Mouse (Mus musculus) liver, embryonic 12.5 days (tissue): ENCODE results near the gene Gm266. TPM values are rescaled to one million over a fixed set of nuclear protein-coding genes. Genes with fewer than 3 reads are reported as not detected.

Source experiments
- ATAC-seq: fragments of 200-750 bp; cut with Nextera tagmentation; 2 replicates; pipeline ENCODE4 v1.8.0; 2017; ENCODE audit warnings: moderate number of reproducible peaks, mild to moderate bottlenecking, moderate library complexity
- H3K27ac ChIP-seq: fragments of 300-500 bp; sonication (generic); 2 replicates; pipeline ENCODE4 v1.5.1; 2016; ENCODE audit warnings: mild to moderate bottlenecking
- H3K27me3 ChIP-seq: fragments of 300-500 bp; sonication (generic); replicated peaks from 2 replicates; pipeline ENCODE4 v1.6.1; 2016; ENCODE audit warnings: mild to moderate bottlenecking, moderate library complexity
- H3K36me3 ChIP-seq: fragments of 300-500 bp; sonication (generic); 2 replicates; pipeline ENCODE4 v1.6.1; 2016; ENCODE audit warnings: mild to moderate bottlenecking, moderate library complexity
- H3K4me1 ChIP-seq: fragments of 300-500 bp; sonication (generic); 2 replicates; pipeline ENCODE4 v1.6.1; 2016
- H3K4me2 ChIP-seq: fragments of 300-500 bp; sonication (generic); 2 replicates; pipeline ENCODE4 v1.6.1; 2016; ENCODE audit warnings: mild to moderate bottlenecking, moderate library complexity
- H3K4me3 ChIP-seq: fragments of 300-500 bp; sonication (generic); 2 replicates; pipeline ENCODE4 v1.5.1; 2016; ENCODE audit warnings: mild to moderate bottlenecking, moderate library complexity
- H3K9ac ChIP-seq: fragments of 300-500 bp; sonication (generic); 2 replicates; pipeline ENCODE4 v1.6.1; 2016; ENCODE audit warnings: mild to moderate bottlenecking, moderate library complexity
- H3K9me3 ChIP-seq: fragments of 300-500 bp; sonication (generic); replicated peaks from 2 replicates; pipeline ENCODE4 v1.6.1; 2016; ENCODE audit warnings: mild to moderate bottlenecking, moderate library complexity
- whole genome bisulfite sequencing: fragments of 180-500 bp; shearing (Covaris S2); methylation state at CpG from one replicate; pipeline ENCODE4 v1.1.7; 2016; ENCODE audit not compliant: insufficient replicate concordance; 5-methylcytosine and 5-hydroxymethylcytosine counted together
- polyA plus RNA-seq: library from polyadenylated mRNA; unstranded; fragments of >200 nt; fragmentation: Nextera tagmentation; extraction: Ambion mirVana; gene quantifications from 2 replicates; pipeline ENCODE4 v1.2.1, GENCODE M21; 2016

The Gm266 gene
- polyA plus RNA-seq, 1 experiment from 2014 or later = 1.8 TPM

DNA sequence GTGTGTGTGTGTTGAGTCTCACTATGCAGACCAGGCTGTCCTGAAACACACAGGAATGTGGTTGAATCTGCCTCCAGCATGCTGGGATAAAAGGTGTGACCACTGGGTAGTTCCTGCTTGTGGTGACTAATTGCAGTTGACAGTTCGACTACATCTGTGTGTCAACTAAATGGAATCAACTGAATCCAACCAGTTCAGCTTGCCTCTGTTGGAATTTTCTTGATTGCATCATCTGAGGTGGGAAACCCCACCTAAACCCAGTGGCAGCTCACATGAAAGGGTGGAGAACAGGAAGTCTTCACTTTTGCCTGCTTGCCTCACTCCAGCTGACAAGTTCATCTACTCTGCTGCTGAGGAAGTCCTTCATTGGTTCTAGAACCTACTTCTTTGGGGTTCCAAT is 14.5 kb downstream of the Gm266 start:
- no peak overlapping the region for H3K4me2 ChIP-seq
- 41% methylated on average over 1 of the region's 1 CpGs for WGBS
- no peaks in the 10 kb centered on the region for H3K36me3 ChIP-seq
- H3K27me3 ChIP-seq = peaks cover 49% of the 10 kb centered on the region
- H3K9me3 ChIP-seq = no peaks in the 10 kb centered on the region
- no peak overlapping the region for H3K9ac ChIP-seq
- no peak overlapping the region for H3K27ac ChIP-seq
- ATAC-seq = no peak
- 0 out of 2 replicates have a peak, but pooled peaks cover 3% of the 10 kb centered on the region for H3K4me1 ChIP-seq
- H3K4me3 ChIP-seq = no peak overlapping the region

DNA sequence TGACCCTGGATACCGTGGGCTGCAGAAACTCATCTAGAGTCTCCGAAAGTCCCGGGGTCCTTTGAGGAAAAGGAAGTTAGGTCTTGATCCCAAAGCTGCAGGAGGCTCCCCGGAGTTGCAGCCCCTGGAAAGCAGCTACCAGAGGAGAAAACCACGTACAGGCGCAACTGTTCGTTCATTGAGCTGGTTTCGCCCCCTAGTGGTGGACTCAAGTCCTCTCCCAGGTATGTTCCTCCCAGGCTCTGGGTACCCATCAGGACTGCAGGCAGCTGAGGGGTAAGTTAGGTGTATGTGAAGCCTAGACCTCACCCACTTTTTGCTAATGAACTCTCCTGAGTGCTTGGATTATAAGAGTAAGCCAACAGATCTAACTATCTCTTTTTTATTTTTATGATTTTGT is 16.1 kb downstream of the Gm266 start:
- Histone ChIP-seq H3K27me3 (peaks cover 57% of the 10 kb centered on the region), H3K4me1 (0 out of 2 replicates have a peak, but pooled peaks cover 3% of the 10 kb centered on the region), H3K9me3 (no peaks in the 10 kb centered on the region), H3K9ac (no peak overlapping the region), H3K36me3 (no peaks in the 10 kb centered on the region), H3K4me2 (no peak overlapping the region), H3K27ac (no peak overlapping the region), H3K4me3 (no peak overlapping the region)
- 4% methylated on average over 8 of the region's 8 CpGs for WGBS
- ATAC-seq = peak; percentile 64; the same call in 1 of the 2 replicates

DNA sequence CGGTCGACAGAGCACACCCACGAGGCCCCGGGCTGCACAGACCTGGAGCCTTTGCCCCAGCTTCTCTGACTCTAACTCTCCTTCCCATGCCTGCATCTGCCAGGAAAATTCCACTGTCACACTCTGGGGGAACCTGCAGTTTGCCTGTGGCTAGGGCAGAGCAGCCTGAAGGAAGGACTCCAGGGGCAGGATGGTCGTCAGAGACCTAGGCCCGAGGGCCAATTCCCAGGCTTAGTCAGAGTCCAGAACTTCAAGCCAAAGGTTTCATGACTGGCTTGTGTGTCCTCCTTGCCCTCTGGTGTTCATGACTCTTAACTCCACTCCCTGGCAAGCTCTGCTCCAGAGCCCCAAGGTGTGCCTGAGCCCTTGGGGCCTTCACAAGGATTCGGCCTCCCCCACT is 17.4 kb downstream of the Gm266 start:
- no peak overlapping the region for H3K9ac ChIP-seq
- 0 out of 2 replicates have a peak, but pooled peaks cover 3% of the 10 kb centered on the region for H3K4me1 ChIP-seq
- no peak overlapping the region for H3K4me2 ChIP-seq
- no peaks in the 10 kb centered on the region for H3K36me3 ChIP-seq
- no peaks in the 10 kb centered on the region for H3K9me3 ChIP-seq
- H3K27ac ChIP-seq = no peak overlapping the region
- peaks cover 52% of the 10 kb centered on the region for H3K27me3 ChIP-seq
- H3K4me3 ChIP-seq = no peak overlapping the region
- ATAC-seq = no peak
- 67% methylated on average over 7 of the region's 7 CpGs for WGBS

DNA sequence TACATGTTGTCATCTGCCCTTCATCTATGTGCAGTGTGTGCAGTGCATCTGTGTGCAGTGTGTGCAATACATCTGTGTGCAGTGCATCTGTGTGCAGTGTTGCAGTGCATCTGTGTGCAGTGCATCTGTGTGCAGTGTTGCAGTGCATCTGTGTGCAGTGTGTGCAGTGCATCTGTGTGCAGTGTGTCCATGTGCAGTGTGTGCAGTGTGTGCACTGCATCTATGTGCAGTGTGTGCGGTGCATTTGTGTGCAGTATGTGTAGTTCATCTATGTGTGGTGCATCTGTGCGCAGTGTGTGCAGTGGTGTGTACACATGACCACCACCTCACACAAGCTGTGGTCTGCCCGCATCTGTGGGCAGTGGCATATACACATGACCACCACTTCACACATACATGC is 19.3 kb downstream of the Gm266 start:
- Histone ChIP-seq H3K4me3 (no peak overlapping the region), H3K27ac (no peak overlapping the region), H3K4me1 (peaks cover 8% of the 10 kb centered on the region), H3K9ac (no peak overlapping the region), H3K27me3 (peaks cover 58% of the 10 kb centered on the region; the same call in 1 of the 2 replicates), H3K36me3 (no peaks in the 10 kb centered on the region), H3K4me2 (no peak overlapping the region), H3K9me3 (no peaks in the 10 kb centered on the region)
- ATAC-seq = no peak
- 81% methylated on average over 3 of the region's 3 CpGs for WGBS

DNA sequence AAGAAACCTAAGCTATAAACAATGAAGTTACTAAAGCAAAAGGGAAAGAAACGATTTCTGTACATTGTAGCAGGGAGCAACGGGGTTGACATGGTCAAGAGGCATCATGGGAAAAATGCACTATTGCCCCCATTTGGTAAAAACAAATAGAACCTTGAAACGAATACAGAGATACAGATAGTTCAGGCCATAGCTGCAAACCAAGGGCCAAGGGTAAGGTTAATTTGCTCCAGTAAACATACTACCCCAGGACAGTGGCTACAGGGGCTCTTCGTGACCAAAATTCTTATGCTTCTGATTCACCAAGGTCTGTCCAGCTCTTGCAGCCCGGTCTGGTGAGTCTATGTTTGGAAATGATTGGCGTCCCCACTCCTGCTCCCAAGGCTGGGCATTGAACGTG is 22.1 kb downstream of the Gm266 start:
- WGBS = 55% methylated on average over 7 of the region's 7 CpGs
- Histone ChIP-seq H3K9ac (no peak overlapping the region), H3K9me3 (no peaks in the 10 kb centered on the region), H3K4me3 (no peak overlapping the region), H3K36me3 (no peaks in the 10 kb centered on the region), H3K27me3 (peaks cover 55% of the 10 kb centered on the region), H3K4me2 (no peak overlapping the region), H3K27ac (no peak overlapping the region), H3K4me1 (peaks cover 11% of the 10 kb centered on the region)
- no peak for ATAC-seq

DNA sequence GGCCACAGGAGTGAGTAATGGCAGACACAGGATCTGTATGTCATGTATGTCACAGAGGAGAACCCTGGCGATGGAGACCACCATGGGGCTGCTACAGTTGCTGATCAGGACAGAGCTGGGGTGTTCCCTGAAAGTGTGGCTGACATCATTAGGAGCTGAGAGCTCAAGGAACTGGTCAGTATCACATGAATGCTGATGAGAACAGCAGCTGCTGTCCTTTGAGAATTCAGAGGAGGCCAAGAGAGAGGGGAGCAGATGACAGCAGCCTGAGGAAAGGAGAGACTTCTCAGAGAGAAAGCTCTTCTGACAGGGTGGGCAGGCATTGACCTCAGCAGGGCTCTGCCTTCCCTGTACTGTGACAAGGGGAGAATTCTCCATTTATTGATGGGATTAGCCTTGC is 27.9 kb downstream of the Gm266 start:
- H3K27me3 ChIP-seq = peaks cover 43% of the 10 kb centered on the region
- H3K27ac ChIP-seq = no peak overlapping the region
- ATAC-seq = no peak
- H3K4me2 ChIP-seq = no peak overlapping the region
- peaks cover 25% of the 10 kb centered on the region for H3K36me3 ChIP-seq
- 0 out of 2 replicates have a peak overlapping the region, but pooled peaks have one; percentile 7 for H3K9ac ChIP-seq
- H3K4me3 ChIP-seq = no peak overlapping the region
- H3K9me3 ChIP-seq = no peaks in the 10 kb centered on the region
- 78% methylated on average over 1 of the region's 1 CpGs for WGBS
- H3K4me1 ChIP-seq = peaks cover 40% of the 10 kb centered on the region

DNA sequence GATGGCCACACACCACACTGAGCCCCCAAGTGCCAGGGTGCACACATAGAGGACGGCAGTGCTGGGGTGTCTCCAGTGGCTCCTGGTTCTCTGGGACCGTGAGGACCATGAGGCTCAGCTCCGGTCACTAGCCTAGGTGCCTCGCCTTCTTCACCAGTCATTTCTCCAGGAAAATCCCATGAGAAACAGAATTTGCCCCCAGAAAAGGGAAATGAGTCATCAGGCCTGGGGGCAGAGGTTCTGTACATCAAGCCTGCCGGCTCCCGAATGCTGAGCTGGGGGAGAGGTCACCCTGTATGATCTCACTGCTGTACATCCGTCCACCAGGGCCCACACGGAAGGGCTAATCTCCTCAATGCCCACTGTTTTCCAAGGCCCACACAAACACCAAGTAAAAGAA is 29.8 kb downstream of the Gm266 start:
- no peak for ATAC-seq
- Histone ChIP-seq H3K9me3 (no peaks in the 10 kb centered on the region), H3K4me2 (no peak overlapping the region), H3K27ac (0 out of 2 replicates have a peak overlapping the region, but pooled peaks have one; percentile 17), H3K4me1 (peaks cover 33% of the 10 kb centered on the region), H3K4me3 (no peak overlapping the region), H3K36me3 (peaks cover 44% of the 10 kb centered on the region), H3K9ac (no peak overlapping the region), H3K27me3 (peaks cover 32% of the 10 kb centered on the region)
- 44% methylated on average over 8 of the region's 8 CpGs for WGBS

DNA sequence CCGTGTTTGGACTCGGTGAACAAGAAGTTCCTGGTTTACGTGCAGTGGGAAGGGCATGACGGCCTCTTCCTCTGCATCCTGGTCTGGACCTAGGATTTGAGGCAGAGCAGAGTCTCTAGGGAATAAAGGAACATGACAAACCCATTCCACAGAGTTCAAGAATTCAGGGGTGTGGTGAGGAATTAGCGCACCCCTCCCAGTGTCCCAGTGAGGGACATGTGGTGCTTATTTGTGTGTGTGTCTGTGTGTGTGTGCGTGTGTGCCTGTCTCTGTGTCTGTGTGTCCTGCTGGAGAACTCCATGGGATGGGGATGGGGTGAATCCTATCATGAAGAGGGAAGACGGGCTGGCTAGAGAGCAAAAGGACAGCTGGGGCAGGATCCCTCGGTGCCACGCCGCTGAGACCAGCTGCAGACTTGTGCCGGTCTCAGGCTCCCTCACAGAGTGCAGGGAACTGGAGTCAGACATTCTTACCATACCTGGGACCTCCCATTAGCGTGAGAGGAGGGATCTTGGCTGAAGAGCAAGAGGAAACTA is 30.2 kb downstream of the Gm266 start:
- Histone ChIP-seq H3K27me3 (peaks cover 31% of the 10 kb centered on the region), H3K4me2 (no peak overlapping the region), H3K27ac (0 out of 2 replicates have a peak overlapping the region, but pooled peaks have one; percentile 17), H3K9me3 (no peaks in the 10 kb centered on the region), H3K4me1 (peaks cover 36% of the 10 kb centered on the region), H3K9ac (no peak overlapping the region), H3K4me3 (no peak overlapping the region), H3K36me3 (peaks cover 49% of the 10 kb centered on the region)
- ATAC-seq = no peak
- 66% methylated on average over 12 of the region's 12 CpGs for WGBS

DNA sequence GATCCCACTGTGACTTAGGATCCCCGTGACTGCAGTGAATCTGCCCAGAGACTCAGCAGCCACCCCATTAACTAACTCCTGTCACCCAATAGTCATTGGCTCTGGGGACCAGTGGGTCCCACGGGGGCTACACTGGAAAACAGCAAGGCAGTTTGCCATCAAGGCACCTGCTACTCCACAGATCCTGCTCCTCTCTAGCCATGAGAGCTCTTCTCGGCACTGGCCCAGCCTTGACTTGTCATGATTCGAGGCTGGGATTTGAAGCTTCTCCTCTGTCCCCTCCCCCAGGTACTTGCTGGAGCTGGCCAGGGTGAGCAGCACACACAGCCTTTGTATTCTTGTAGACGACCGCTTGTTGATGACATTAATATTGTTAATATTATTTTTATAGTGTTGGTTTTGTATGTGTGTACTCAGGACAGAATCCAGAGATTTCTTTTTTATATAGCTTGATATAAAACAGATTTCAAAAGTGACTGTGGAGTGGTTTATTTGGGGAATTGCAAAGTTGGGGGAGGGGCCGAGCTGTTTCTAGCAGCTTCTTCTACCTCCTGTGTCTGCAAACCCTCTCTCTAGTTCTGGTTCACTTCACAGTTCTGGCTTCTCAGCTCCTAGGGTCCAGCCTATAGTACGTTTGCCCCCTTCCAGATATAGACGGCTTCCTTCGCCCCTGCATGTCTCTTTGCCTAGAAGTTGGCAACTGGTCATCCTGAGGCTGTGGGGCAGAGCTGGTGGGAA is 30.9 kb downstream of the Gm266 start:
- peaks cover 55% of the 10 kb centered on the region for H3K36me3 ChIP-seq
- H3K4me3 ChIP-seq = no peak overlapping the region
- H3K27me3 ChIP-seq = peaks cover 31% of the 10 kb centered on the region
- no peak for ATAC-seq
- WGBS = 68% methylated on average over 10 of the region's 10 CpGs
- no peaks in the 10 kb centered on the region for H3K9me3 ChIP-seq
- H3K27ac ChIP-seq = peak overlapping the region; percentile 29; the same call in 1 of the 2 replicates
- no peak overlapping the region for H3K4me2 ChIP-seq
- H3K4me1 ChIP-seq = peaks cover 42% of the 10 kb centered on the region
- no peak overlapping the region for H3K9ac ChIP-seq

DNA sequence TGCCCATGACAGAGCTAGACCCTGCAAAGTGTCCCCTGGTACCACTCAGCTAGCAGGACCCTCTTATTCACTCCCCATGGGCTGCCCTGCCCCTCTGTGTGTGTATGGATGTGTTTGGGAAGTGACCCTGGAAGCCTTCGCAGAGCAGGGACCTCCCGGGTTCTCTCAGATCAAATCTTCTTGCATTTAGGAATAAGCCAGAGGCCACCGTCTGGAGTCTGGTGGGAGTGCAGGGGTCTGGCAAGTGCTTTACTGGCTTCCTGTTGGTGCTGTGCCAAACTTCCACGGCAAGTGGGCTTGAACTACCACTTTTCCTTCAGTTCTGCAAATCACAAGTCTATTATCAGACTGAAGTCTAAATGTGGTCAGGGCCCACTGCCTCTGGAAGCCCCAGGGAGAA is 31.6 kb downstream of the Gm266 start:
- H3K4me2 ChIP-seq = no peak overlapping the region
- ATAC-seq = no peak
- no peak overlapping the region for H3K9ac ChIP-seq
- H3K4me1 ChIP-seq = peaks cover 49% of the 10 kb centered on the region
- 59% methylated on average over 4 of the region's 4 CpGs for WGBS
- H3K27ac ChIP-seq = peak overlapping the region; percentile 29; the same call in 1 of the 2 replicates
- no peak overlapping the region for H3K4me3 ChIP-seq
- peaks cover 29% of the 10 kb centered on the region for H3K27me3 ChIP-seq
- no peaks in the 10 kb centered on the region for H3K9me3 ChIP-seq
- peaks cover 62% of the 10 kb centered on the region for H3K36me3 ChIP-seq

DNA sequence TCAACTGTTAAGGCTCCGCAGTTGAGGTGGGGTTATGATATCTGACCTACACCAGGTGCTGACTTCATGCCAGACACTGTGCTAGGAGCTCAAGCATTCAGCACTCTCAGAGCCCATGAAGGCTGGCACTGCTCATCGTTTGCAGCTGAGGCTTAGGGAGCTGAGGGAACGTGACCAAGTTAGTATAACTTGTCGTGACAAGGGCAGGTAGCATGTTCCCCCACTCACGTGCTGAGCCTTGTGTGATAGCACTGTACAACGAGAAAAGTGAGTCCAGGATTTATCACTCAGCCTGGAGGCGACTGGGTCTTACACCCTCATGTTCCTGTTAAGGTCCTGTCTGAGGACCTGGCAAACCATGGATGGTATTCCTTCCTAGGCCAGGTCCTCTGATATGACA is 34.1 kb downstream of the Gm266 start:
- H3K4me1 ChIP-seq = peaks cover 69% of the 10 kb centered on the region
- H3K27me3 ChIP-seq = peaks cover 34% of the 10 kb centered on the region
- ATAC-seq = no peak
- no peak overlapping the region for H3K9ac ChIP-seq
- H3K4me2 ChIP-seq = no peak overlapping the region
- WGBS = 84% methylated on average over 7 of the region's 7 CpGs
- no peak overlapping the region for H3K27ac ChIP-seq
- H3K9me3 ChIP-seq = no peaks in the 10 kb centered on the region
- H3K4me3 ChIP-seq = no peak overlapping the region
- H3K36me3 ChIP-seq = peaks cover 87% of the 10 kb centered on the region

DNA sequence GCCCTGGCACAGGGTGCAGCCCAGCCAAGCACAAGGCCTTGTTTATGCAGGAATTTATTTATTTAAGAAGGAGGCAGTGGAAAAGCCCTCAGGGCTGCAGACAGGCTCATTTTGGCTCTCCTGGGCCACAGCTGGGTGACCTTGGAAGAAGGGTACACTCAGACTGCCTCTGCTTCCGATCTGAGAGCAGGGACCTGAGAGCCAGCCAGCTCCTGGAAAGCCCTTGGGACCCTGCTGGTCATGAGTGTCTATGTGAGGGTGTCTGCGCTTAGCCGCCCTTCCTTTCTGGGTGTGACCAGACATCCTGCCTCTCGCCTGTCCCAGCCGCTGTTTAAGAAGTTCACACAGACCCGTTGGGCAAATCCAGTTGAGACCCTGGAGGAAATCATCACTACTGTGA is 35.3 kb downstream of the Gm266 start:
- H3K4me1 ChIP-seq = peaks cover 75% of the 10 kb centered on the region
- no peaks in the 10 kb centered on the region for H3K9me3 ChIP-seq
- H3K27ac ChIP-seq = 0 out of 2 replicates have a peak overlapping the region, but pooled peaks have one; percentile 36
- H3K27me3 ChIP-seq = peaks cover 46% of the 10 kb centered on the region
- 73% methylated on average over 6 of the region's 6 CpGs for WGBS
- H3K4me2 ChIP-seq = no peak overlapping the region
- peaks cover 99% of the 10 kb centered on the region for H3K36me3 ChIP-seq
- no peak overlapping the region for H3K9ac ChIP-seq
- no peak for ATAC-seq
- no peak overlapping the region for H3K4me3 ChIP-seq
